Mouse (Mus musculus) stomach, postnatal 0 days (tissue): ENCODE measurements around the gene Mbd5.

Source experiments
- CTCF ChIP-seq: IDR thresholded peaks from 2 replicates; pipeline ENCODE4 v1.5.1; 2016; ENCODE audit warnings: antibody characterized with exemption, low read depth, mild to moderate bottlenecking, moderate library complexity
- EP300 ChIP-seq: optimal IDR thresholded peaks from 2 replicates; pipeline ENCODE3; 2016; ENCODE audit warnings: antibody characterized with exemption

GRCm38 (mm10) chr2:49142186-49142585 is 192.9 kb downstream of the Mbd5 start:
- TF ChIP-seq CTCF (no peak), EP300 (no peak)
